25 mouse cellular contexts compared by ENCODE assay signal in the genomic region with DNA sequence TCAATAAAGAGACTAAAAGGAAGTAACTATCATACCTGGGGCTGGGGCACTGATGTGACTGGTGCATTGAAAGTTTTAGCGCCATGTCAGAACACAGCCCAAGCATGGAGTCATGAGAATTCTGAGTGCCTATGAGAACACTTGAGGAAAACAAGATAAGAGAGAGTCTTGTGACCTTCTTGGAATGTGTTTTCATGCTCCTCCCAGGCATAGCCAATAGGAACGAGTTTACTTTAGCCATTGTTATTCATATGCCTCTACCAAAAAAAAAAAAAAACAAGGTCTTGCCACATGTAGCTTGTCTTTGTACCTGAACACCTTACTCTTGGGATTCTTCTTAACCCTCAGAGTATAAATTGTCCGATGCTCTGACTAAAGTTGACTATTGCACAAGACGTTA.
A peak's percentile ranks its signal among the peaks of the same experiment; 100 is the strongest.
DNase-seq lines count a peak whose midpoint lies in the region; ATAC-seq and TF ChIP-seq lines count a peak whose summit lies in the region.
"Had no signal": no experiment of that assay in that cellular context is flagged by ENCODE, and none has a peak within 500 bp of the region (broad histone marks: within the 10 kb centered on the region; RNA-seq: fewer than 3 reads in every experiment).

No protein-coding gene starts in this region.

- peak overlapping the region; percentile 78; the same call in 1 of the 2 replicates for H3K27ac ChIP-seq in layer of hippocampus, adult 2 months
- H3K27ac ChIP-seq in lung, postnatal 0 days (ENCODE audit: low read length): peak overlapping the region; percentile 15; the same call in 1 of the 2 replicates
- H3K27ac ChIP-seq in ES-E14 (ENCODE audit: insufficient read depth, low read depth, low read length, poor library complexity, severe bottlenecking): no peak overlapping the region
- H3K27ac ChIP-seq: embryonic facial prominence, embryonic 10.5 days; embryonic facial prominence, embryonic 13.5 days; forebrain, embryonic 12.5 days; forebrain, embryonic 15.5 days; hindbrain, embryonic 13.5 days had no signal

- no peaks in the 10 kb centered on the region for H3K9me3 ChIP-seq in lung, postnatal 0 days (ENCODE audit: low read length)
- H3K9me3 ChIP-seq in ES-E14 (ENCODE audit: control insufficient read depth, insufficient read depth, low read depth, low read length): no peaks in the 10 kb centered on the region
- H3K9me3 ChIP-seq: embryonic facial prominence, embryonic 10.5 days; embryonic facial prominence, embryonic 13.5 days; forebrain, embryonic 12.5 days; forebrain, embryonic 15.5 days; hindbrain, embryonic 13.5 days had no signal

- WGBS in lung, postnatal 0 days: 55% methylated on average over 4 of the region's 4 CpGs

- H3K4me3 ChIP-seq in layer of hippocampus, adult 2 months: no peak overlapping the region
- H3K4me3 ChIP-seq in lung, postnatal 0 days (ENCODE audit: low read depth, low read length): no peak overlapping the region
- no peak overlapping the region for H3K4me3 ChIP-seq in ES-E14 (ENCODE audit: insufficient read depth in 1 of 2, low read depth in 1 of 2, low read length in 2 of 2, poor library complexity in 1 of 2, severe bottlenecking in 1 of 2)
- H3K4me3 ChIP-seq: embryonic facial prominence, embryonic 10.5 days; embryonic facial prominence, embryonic 13.5 days; erythroblast, embryonic 14.5 days; forebrain, embryonic 12.5 days; forebrain, embryonic 15.5 days; hindbrain, embryonic 13.5 days had no signal

- no peak overlapping the region for H3K9ac ChIP-seq in lung, postnatal 0 days (replicated peaks; ENCODE audit: low read depth)
- no peak overlapping the region for H3K9ac ChIP-seq in ES-E14 (ENCODE audit: insufficient read depth, low read depth, low read length, poor library complexity, severe bottlenecking)
- H3K9ac ChIP-seq: embryonic facial prominence, embryonic 13.5 days; forebrain, embryonic 12.5 days; forebrain, embryonic 15.5 days; hindbrain, embryonic 13.5 days had no signal

- peak; percentile 92 for ATAC-seq in lung, postnatal 0 days
- ATAC-seq: activated CD4-positive, CD25-positive, alpha-beta regulatory T cell, adult 4 months; forebrain, embryonic 15.5 days; hindbrain, embryonic 16.5 days had no signal

- TF ChIP-seq CTCF in layer of hippocampus, adult 2 months (conservative IDR thresholded peaks at IDR 0.05): no peak
- no peak for TF ChIP-seq CTCF in lung, postnatal 0 days (IDR thresholded peaks at IDR 0.05)

- H3K4me2 ChIP-seq in lung, postnatal 0 days (replicated peaks; ENCODE audit: low read depth, low read length): no peak overlapping the region
- H3K4me2 ChIP-seq: embryonic facial prominence, embryonic 13.5 days; forebrain, embryonic 12.5 days; forebrain, embryonic 15.5 days; heart, embryonic 11.5 days; hindbrain, embryonic 13.5 days had no signal

- H3K4me1 ChIP-seq in lung, postnatal 0 days (ENCODE audit: insufficient read depth, low read depth, low read length): no peaks in the 10 kb centered on the region; the same call in 1 of the 2 replicates
- H3K4me1 ChIP-seq in ES-E14 (ENCODE audit: control insufficient read depth in 2 of 2, insufficient read depth in 2 of 2, low read length in 2 of 2, poor library complexity in 1 of 2): no peaks in the 10 kb centered on the region; a peak in 1 of 4 replicates
- H3K4me1 ChIP-seq: embryonic facial prominence, embryonic 13.5 days; forebrain, embryonic 12.5 days; forebrain, embryonic 15.5 days; hindbrain, embryonic 13.5 days had no signal

- DNase-seq in layer of hippocampus, adult 2 months (ENCODE audit: low spot score in 2 of 2): no peak
- DNase-seq in layer of hippocampus, adult 11-12 months (ENCODE audit: low spot score): no peak
- DNase-seq in lung, postnatal 0 days (ENCODE audit: low spot score): peak; percentile 75
- no peak for DNase-seq in lung, postnatal 4 days
- no peak for DNase-seq in ES-E14 (ENCODE audit: low read depth, low spot score)
- no peak for DNase-seq in urinary bladder, postnatal 4 days (ENCODE audit: low spot score in 2 of 2)
- DNase-seq: adrenal gland, adult 8-10 months; adrenal gland, postnatal 25 days; B cell, adult 2 months; cerebellum, adult 11-12 months; cerebellum, adult 8-10 months; cerebellum, postnatal 10 days; cerebellum, postnatal 36 days; embryo, embryonic 11 days; gastrocnemius, postnatal 14 days had no signal

- TF ChIP-seq EP300 in lung, postnatal 0 days (IDR thresholded peaks at IDR 0.05): peak; percentile 87

- no peaks in the 10 kb centered on the region for H3K27me3 ChIP-seq in lung, postnatal 0 days (replicated peaks; ENCODE audit: insufficient read depth, low read length)
- H3K27me3 ChIP-seq: CH12.LX; embryonic facial prominence, embryonic 13.5 days; forebrain, embryonic 12.5 days; forebrain, embryonic 15.5 days; hindbrain, embryonic 13.5 days had no signal

- in situ Hi-C loops in ES-E14 (cut with MboI; ENCODE audit: low sequenced_read_pairs in 2 of 2, unreplicated experiment in 2 of 2): no loop called here

- H3K36me3 ChIP-seq in lung, postnatal 0 days (ENCODE audit: insufficient read depth, low read length): no peaks in the 10 kb centered on the region
- no peaks in the 10 kb centered on the region for H3K36me3 ChIP-seq in ES-E14 (ENCODE audit: control insufficient read depth, insufficient read depth, low read length, poor library complexity, severe bottlenecking)
- H3K36me3 ChIP-seq: embryonic facial prominence, embryonic 10.5 days; embryonic facial prominence, embryonic 13.5 days; forebrain, embryonic 12.5 days; forebrain, embryonic 15.5 days; hindbrain, embryonic 13.5 days had no signal

TF ChIP-seq in ES-E14, 5 proteins besides CTCF, POLR2A, EP300 and RAD21:
- TF ChIP-seq ZC3H11A (IDR thresholded peaks at IDR 0.05; ENCODE audit: borderline replicate concordance, low read depth, low read length) (no peak), HCFC1 (IDR thresholded peaks at IDR 0.05; ENCODE audit: borderline replicate concordance, insufficient read depth, low read length) (no peak), ZNF384 (IDR thresholded peaks at IDR 0.05; ENCODE audit: low read depth, low read length) (peak; percentile 72)
